Mouse (Mus musculus): ENCODE results near the gene Ccdc65. TPM values are rescaled to one million over a fixed set of nuclear protein-coding genes. Genes with fewer than 3 reads are reported as not detected.

The Ccdc65 gene
- total and polyA plus RNA-seq, 3 experiments, result 0.60 TPM; not detected in 2

DNA sequence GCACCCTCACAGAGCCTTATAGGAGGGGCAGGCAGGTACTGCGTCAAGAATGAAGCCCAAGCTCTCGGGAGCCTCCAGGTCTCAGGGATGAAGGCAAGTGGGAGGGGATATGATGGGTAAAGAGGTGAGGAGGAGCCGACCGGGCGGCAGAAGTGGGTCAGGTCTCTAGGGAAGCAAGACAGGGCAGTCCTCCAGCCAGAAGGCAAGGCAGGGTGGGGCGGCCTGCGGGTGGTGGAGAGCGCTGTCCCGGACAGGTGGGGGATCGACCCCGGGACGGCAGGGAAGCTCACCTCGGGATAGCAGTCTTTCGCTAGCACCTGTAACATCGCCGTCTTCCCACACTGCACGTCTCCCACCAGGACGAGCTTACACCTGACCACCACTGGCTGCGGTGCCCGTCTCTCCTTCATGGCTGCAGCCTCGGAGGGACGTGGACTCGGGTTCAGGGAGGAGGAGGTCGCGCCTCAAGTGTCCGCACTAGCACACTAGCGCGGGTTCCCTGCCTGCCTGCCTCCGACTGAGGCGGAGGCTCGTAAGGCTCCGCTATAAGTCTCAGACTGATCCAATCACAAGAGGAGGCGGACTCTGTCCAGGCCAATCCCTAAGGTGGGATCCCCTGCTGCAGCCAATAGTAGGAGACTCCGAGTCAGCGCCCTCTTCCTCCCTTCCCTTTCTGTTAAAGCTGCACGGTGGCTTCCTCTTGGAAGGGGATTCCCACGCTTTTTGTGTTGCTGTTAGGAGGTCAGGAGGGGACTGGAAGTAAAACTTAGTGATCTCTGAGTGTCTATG, 30.9 kb upstream of the Ccdc65 start, which contains the start of gene Rnd1:
Rnd1 (minus strand) TSS at position 522 of the 789 bp plus-strand sequence.
- peaks cover 30% of the 10 kb centered on the region for H3K36me3 ChIP-seq (replicated peaks)
- peak; percentile 88 for TF ChIP-seq POLR2AphosphoS5 (IDR thresholded peaks at IDR 0.05; ENCODE audit: insufficient replicate concordance, low read depth, low read length)
- no peak for TF ChIP-seq CTCF (IDR thresholded peaks at IDR 0.05; ENCODE audit: low read depth, low read length)
- peaks cover 89% of the 10 kb centered on the region for H3K4me1 ChIP-seq (ENCODE audit: insufficient read depth, low read depth, low read length)
- peaks cover 26% of the 10 kb centered on the region for H3K27me3 ChIP-seq (ENCODE audit: insufficient read depth, low read length)
- DNase-seq (ENCODE audit: low spot score) (peak; percentile 95), ATAC-seq (ENCODE audit: extremely low read depth, insufficient number of reproducible peaks, low FRiP score, poor library complexity, severe bottlenecking) (peak; percentile 97)
- no peaks in the 10 kb centered on the region for H3K9me3 ChIP-seq (replicated peaks)
- H3K4me3 ChIP-seq (ENCODE audit: low read depth, low read length), result peak within 1 kb of the TSS; percentile 76

DNA sequence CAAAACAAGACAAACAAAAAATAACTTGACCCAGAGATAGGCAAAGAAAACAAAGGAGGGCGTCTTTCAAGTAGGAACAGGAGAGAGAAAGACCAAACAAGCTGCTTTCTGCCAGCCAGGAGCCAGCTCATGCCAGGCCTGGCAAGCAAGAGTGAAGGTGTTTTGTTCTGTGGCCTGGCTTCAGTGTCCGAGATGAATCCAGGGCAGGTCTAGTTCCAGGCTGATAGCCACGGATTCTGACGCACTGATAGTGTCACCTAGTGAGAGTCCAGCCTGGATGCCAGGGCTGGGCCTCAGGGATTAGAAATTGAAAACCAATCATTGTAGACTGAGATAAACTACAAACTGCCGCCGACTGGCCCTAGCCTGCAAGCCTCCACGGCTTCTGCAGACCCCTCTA, 30.0 kb upstream of the Ccdc65 start:
- H3K9me3 ChIP-seq (replicated peaks), result no peaks in the 10 kb centered on the region
- peaks cover 90% of the 10 kb centered on the region for H3K4me1 ChIP-seq (ENCODE audit: insufficient read depth, low read depth, low read length)
- DNase-seq (ENCODE audit: low spot score), result no peak
- no peak for TF ChIP-seq GATA2 (IDR thresholded peaks at IDR 0.05; ENCODE audit: borderline replicate concordance, low read depth, low read length)
- no peak for ATAC-seq (ENCODE audit: extremely low read depth, insufficient number of reproducible peaks, low FRiP score, poor library complexity, severe bottlenecking)
- peaks cover 21% of the 10 kb centered on the region for H3K36me3 ChIP-seq (replicated peaks)
- H3K4me3 ChIP-seq (ENCODE audit: low read depth, low read length), result peak overlapping the region; percentile 76; the same call in 1 of the 2 replicates
- peaks cover 26% of the 10 kb centered on the region for H3K27me3 ChIP-seq (ENCODE audit: insufficient read depth, low read length)

DNA sequence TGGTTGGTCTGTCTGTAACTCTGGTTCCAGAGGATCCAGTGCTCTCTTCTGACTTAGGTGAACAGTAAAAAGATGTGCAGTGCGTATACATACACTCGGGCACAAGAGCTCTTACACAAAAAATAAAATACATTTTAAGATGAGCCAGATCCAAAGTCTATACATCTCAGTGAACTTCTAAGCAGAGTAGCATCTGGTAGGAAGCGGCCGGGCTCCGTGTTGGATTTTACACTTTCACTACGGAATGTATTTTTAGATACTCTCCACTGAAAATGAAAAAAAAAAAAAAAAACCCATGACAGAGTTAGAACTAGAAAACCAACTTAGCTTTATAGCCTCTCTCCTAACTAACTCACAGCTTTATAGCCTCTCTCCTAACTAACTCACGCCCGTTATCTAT, 27.3 kb upstream of the Ccdc65 start:
- no peaks in the 10 kb centered on the region for H3K36me3 ChIP-seq (replicated peaks)
- DNase-seq (ENCODE audit: low spot score), result no peak
- H3K4me3 ChIP-seq (ENCODE audit: low read depth, low read length), result no peak overlapping the region; the same call in 1 of the 2 replicates
- TF ChIP-seq CTCF (IDR thresholded peaks at IDR 0.05; ENCODE audit: low read depth, low read length) (no peak), GATA1 (IDR thresholded peaks at IDR 0.05; ENCODE audit: borderline replicate concordance, low read length) (no peak), POLR2AphosphoS5 (IDR thresholded peaks at IDR 0.05; ENCODE audit: insufficient replicate concordance, low read depth, low read length) (no peak), GATA2 (IDR thresholded peaks at IDR 0.05; ENCODE audit: borderline replicate concordance, low read depth, low read length) (no peak), TAL1 (conservative IDR thresholded peaks at IDR 0.05; ENCODE audit: low read depth, low read length) (no peak)
- no peaks in the 10 kb centered on the region for H3K9me3 ChIP-seq (replicated peaks)
- H3K27me3 ChIP-seq (ENCODE audit: insufficient read depth, low read length), result peaks cover 16% of the 10 kb centered on the region
- ATAC-seq (ENCODE audit: extremely low read depth, insufficient number of reproducible peaks, low FRiP score, poor library complexity, severe bottlenecking), result no peak
- H3K4me1 ChIP-seq (ENCODE audit: insufficient read depth, low read depth, low read length), result peaks cover 94% of the 10 kb centered on the region

DNA sequence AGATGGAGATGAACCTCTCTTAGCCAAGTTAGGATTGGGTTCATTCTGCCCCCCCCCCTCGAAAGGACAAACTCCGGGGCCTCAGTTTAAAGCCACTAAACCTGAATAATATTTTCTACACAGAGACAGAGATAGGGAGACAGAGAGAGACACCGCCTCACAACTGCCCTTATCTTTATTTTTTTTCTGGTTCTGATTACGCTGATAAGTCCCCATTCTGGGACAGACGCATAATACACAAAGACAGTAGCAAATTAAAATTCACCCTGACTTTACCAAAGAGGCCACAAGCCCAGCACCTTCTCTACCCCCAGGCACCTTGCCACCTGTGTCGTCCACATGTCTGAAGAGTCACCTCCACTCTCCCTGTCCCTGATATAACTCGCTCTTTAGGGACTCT, 26.4 kb upstream of the Ccdc65 start:
- Histone ChIP-seq H3K4me1 (ENCODE audit: insufficient read depth, low read depth, low read length) (peaks cover 84% of the 10 kb centered on the region), H3K27me3 (ENCODE audit: insufficient read depth, low read length) (peaks cover 6% of the 10 kb centered on the region), H3K36me3 (replicated peaks) (no peaks in the 10 kb centered on the region), H3K9me3 (replicated peaks) (peaks cover 2% of the 10 kb centered on the region; the same call in 1 of the 2 replicates), H3K4me3 (ENCODE audit: low read depth, low read length) (no peak overlapping the region; the same call in 1 of the 2 replicates)
- ATAC-seq (ENCODE audit: extremely low read depth, insufficient number of reproducible peaks, low FRiP score, poor library complexity, severe bottlenecking) (no peak), DNase-seq (ENCODE audit: low spot score) (no peak)
- TF ChIP-seq TAL1 (conservative IDR thresholded peaks at IDR 0.05; ENCODE audit: low read depth, low read length) (no peak), GATA1 (IDR thresholded peaks at IDR 0.05; ENCODE audit: borderline replicate concordance, low read length) (no peak), GATA2 (IDR thresholded peaks at IDR 0.05; ENCODE audit: borderline replicate concordance, low read depth, low read length) (no peak), CTCF (IDR thresholded peaks at IDR 0.05; ENCODE audit: low read depth, low read length) (no peak), POLR2AphosphoS5 (IDR thresholded peaks at IDR 0.05; ENCODE audit: insufficient replicate concordance, low read depth, low read length) (no peak)

DNA sequence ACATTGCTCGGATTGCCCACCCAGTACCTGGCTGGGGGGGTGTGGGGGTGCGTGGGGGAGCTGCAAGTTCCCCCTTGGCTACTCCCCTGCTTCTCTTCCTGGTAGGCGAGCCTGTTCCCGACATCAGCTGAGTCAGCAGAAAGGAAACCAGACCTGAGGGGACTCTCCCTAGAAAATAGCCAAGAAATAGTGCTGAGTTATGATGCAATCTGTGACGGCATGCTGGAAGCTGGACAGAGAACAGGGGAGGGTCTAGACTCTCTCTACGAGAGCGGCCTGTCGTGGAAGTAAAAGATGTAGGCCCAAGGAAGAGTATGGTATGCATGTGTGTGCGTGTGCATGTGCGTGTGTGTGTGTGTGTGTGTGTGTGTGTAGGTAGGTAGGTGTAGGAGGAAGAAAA, 24.8 kb upstream of the Ccdc65 start:
- Histone ChIP-seq H3K4me3 (ENCODE audit: low read depth, low read length) (peak overlapping the region; percentile 51; the same call in 1 of the 2 replicates), H3K4me1 (ENCODE audit: insufficient read depth, low read depth, low read length) (peaks cover 74% of the 10 kb centered on the region), H3K27me3 (ENCODE audit: insufficient read depth, low read length) (peaks cover 4% of the 10 kb centered on the region), H3K36me3 (replicated peaks) (no peaks in the 10 kb centered on the region), H3K9me3 (replicated peaks) (peaks cover 2% of the 10 kb centered on the region)
- ATAC-seq (ENCODE audit: extremely low read depth, insufficient number of reproducible peaks, low FRiP score, poor library complexity, severe bottlenecking) (no peak), DNase-seq (ENCODE audit: low spot score) (peak; percentile 48)
- TF ChIP-seq GATA2 (IDR thresholded peaks at IDR 0.05; ENCODE audit: borderline replicate concordance, low read depth, low read length) (no peak), TAL1 (conservative IDR thresholded peaks at IDR 0.05; ENCODE audit: low read depth, low read length) (no peak), GATA1 (IDR thresholded peaks at IDR 0.05; ENCODE audit: borderline replicate concordance, low read length) (no peak), POLR2AphosphoS5 (IDR thresholded peaks at IDR 0.05; ENCODE audit: insufficient replicate concordance, low read depth, low read length) (no peak), CTCF (IDR thresholded peaks at IDR 0.05; ENCODE audit: low read depth, low read length) (no peak)

DNA sequence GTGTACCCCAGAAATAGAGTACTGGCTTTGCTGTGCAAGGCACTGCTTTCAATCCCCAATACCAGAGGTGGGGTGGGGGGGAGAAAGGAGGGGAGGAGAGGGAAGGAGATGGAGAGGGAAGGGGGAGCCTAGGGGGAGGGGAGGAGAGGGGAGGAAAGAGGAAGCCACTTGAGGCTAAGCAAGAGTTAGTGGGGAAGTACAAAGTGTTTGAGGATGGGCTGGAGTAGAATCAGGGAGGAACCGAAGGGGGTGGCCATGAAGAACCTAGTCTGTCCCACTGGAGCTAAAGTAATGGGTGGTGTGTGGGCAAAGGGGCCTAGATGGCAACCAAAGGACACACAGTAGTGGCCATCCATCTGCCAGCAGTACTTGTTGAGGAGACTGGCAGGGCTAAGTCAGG, 24.3 kb upstream of the Ccdc65 start:
- H3K27me3 ChIP-seq (ENCODE audit: insufficient read depth, low read length), result peaks cover 10% of the 10 kb centered on the region
- TF ChIP-seq CTCF (IDR thresholded peaks at IDR 0.05; ENCODE audit: low read depth, low read length) (no peak), POLR2AphosphoS5 (IDR thresholded peaks at IDR 0.05; ENCODE audit: insufficient replicate concordance, low read depth, low read length) (no peak), GATA2 (IDR thresholded peaks at IDR 0.05; ENCODE audit: borderline replicate concordance, low read depth, low read length) (no peak)

More for the DNA sequence above, 24.3 kb upstream of the Ccdc65 start:
- H3K36me3 ChIP-seq (replicated peaks), result no peaks in the 10 kb centered on the region
- peaks cover 2% of the 10 kb centered on the region for H3K9me3 ChIP-seq (replicated peaks)
- peaks cover 73% of the 10 kb centered on the region for H3K4me1 ChIP-seq (ENCODE audit: insufficient read depth, low read depth, low read length)
- no peak for ATAC-seq (ENCODE audit: extremely low read depth, insufficient number of reproducible peaks, low FRiP score, poor library complexity, severe bottlenecking)
- H3K4me3 ChIP-seq (ENCODE audit: low read depth, low read length), result no peak overlapping the region; the same call in 1 of the 2 replicates
- peak; percentile 60 for DNase-seq (ENCODE audit: low spot score)

Data from G1E (cell line).